Mouse (Mus musculus) embryonic facial prominence, embryonic 14.5 days (tissue): ENCODE results near the gene Wnt11. TPM values are rescaled to one million over a fixed set of nuclear protein-coding genes. Genes with fewer than 3 reads are reported as not detected.
A peak's percentile ranks its signal among the peaks of the same experiment; 100 is the strongest.

Experiments
- ATAC-seq: fragments of 200-750 bp; cut with Nextera tagmentation; 2 replicates; pipeline ENCODE4 v1.8.0; 2017; ENCODE audit warnings: low read depth, moderate number of reproducible peaks, moderate TSS enrichment
- DNase-seq: peaks from one replicate; pipeline ENCODE4 v3.0.0-alpha.2; 2015; ENCODE audit warnings: low spot score
- H3K27ac ChIP-seq: fragments of 300-500 bp; sonication (generic); replicated peaks from 2 replicates; pipeline ENCODE4 v1.5.1; 2014; ENCODE audit warnings: low read depth, mild to moderate bottlenecking, low read length, moderate library complexity
- H3K27me3 ChIP-seq: fragments of 300-500 bp; sonication (generic); replicated peaks from 2 replicates; pipeline ENCODE4 v1.6.1; 2014; ENCODE audit warnings: low read length; ENCODE audit not compliant: control insufficient read depth, insufficient read depth
- H3K36me3 ChIP-seq: fragments of 300-500 bp; sonication (generic); 2 replicates; pipeline ENCODE4 v1.6.1; 2014; ENCODE audit warnings: low read length, mixed read lengths; ENCODE audit not compliant: control insufficient read depth, insufficient read depth
- H3K4me1 ChIP-seq: fragments of 300-500 bp; sonication (generic); 2 replicates; pipeline ENCODE4 v1.6.1; 2014; ENCODE audit warnings: antibody characterized with exemption, low read length; ENCODE audit not compliant: control insufficient read depth, insufficient read depth
- H3K4me2 ChIP-seq: fragments of 300-500 bp; sonication (generic); 2 replicates; pipeline ENCODE4 v1.6.1; 2014; ENCODE audit warnings: low read depth, mild to moderate bottlenecking, low read length, moderate library complexity, mixed read lengths
- H3K4me3 ChIP-seq: fragments of 300-500 bp; sonication (generic); 2 replicates; pipeline ENCODE4 v1.5.1; 2014; ENCODE audit warnings: low read depth, mild to moderate bottlenecking, low read length
- H3K9ac ChIP-seq: fragments of 300-500 bp; sonication (generic); 2 replicates; pipeline ENCODE4 v1.6.1; 2014; ENCODE audit warnings: low read depth, mild to moderate bottlenecking, low read length, moderate library complexity, mixed read lengths
- H3K9me3 ChIP-seq: fragments of 300-500 bp; sonication (generic); 2 replicates; pipeline ENCODE4 v1.6.1; 2016; ENCODE audit warnings: low read length; ENCODE audit not compliant: control insufficient read depth
- WGBS: fragments of 180-500 bp; shearing (Covaris S2); extraction: QIAGEN DNeasy Blood & Tissue Kit; methylation state at CpG from one replicate; pipeline ENCODE4 v1.1.7; 2014; 5-methylcytosine and 5-hydroxymethylcytosine counted together
- polyA plus RNA-seq: library from polyadenylated mRNA; unstranded; fragments of >200 nt; fragmentation: Nextera tagmentation; extraction: Ambion mirVana; gene quantifications from 2 replicates; pipeline ENCODE4 v1.2.1, GENCODE M21; 2014

Gene Wnt11
- polyA plus RNA-seq, 1 experiment from 2014 or later = 20.2 TPM

DNA sequence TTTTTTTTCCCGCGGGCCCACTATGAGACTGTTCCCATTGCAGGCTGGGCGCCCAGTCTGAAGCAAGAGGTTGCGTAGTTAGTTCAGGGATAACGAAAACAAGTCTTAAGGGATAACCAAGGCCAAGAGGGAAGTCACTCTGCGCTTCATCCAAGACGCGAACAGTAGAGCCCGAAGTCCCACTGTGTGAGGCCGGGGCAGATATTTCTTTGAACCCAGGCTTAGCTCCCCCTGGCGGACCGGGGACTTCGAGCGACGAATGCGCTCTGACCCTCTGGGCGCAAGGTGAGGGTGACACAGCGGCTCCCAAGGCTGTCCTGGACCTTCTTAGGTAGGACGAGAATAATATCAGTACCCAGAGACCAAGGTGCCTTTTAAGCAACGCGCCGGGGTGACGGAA is 1.7 kb downstream of the Wnt11 start:
- Histone ChIP-seq H3K4me1 (peaks cover 24% of the 10 kb centered on the region), H3K4me3 (peak overlapping the region; percentile 64), H3K27ac (no peak overlapping the region; the same call in 1 of the 2 replicates), H3K9me3 (no peaks in the 10 kb centered on the region), H3K9ac (peak overlapping the region; percentile 72), H3K27me3 (peaks cover 71% of the 10 kb centered on the region), H3K36me3 (no peaks in the 10 kb centered on the region), H3K4me2 (peak overlapping the region; percentile 94)
- WGBS = 1% methylated on average over 23 of the region's 23 CpGs
- DNase-seq (peak; percentile 62), ATAC-seq (no peak)

DNA sequence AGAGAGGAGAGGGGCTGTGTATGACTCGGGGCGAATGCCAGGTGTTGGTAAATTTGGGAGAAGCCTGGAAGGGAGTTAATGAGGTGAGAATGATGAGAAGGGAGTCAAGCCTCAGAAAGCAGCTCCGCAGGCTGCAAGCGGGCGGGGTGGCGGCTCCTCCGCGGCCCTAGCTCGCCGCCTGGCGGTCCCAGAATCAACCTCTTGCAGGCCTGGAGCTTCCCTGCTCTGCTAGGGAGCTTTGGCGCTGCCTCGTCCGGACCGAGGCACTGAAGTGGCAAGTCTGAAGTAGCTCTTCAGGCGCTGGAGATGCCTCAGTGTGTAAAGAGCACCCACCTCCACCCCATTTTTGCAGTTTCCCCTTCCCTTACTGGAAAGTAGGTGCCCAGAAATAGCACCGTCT is 3.0 kb downstream of the Wnt11 start:
- H3K4me1 ChIP-seq = peaks cover 27% of the 10 kb centered on the region
- WGBS = 0% methylated on average over 11 of the region's 17 CpGs
- DNase-seq (peak; percentile 92), ATAC-seq (peak; percentile 84)
- no peak overlapping the region for H3K27ac ChIP-seq
- H3K9ac ChIP-seq = peak overlapping the region; percentile 37
- no peaks in the 10 kb centered on the region for H3K36me3 ChIP-seq
- H3K4me2 ChIP-seq = peak overlapping the region; percentile 94
- H3K27me3 ChIP-seq = peaks cover 68% of the 10 kb centered on the region
- H3K9me3 ChIP-seq = no peaks in the 10 kb centered on the region
- peak overlapping the region; percentile 64 for H3K4me3 ChIP-seq

DNA sequence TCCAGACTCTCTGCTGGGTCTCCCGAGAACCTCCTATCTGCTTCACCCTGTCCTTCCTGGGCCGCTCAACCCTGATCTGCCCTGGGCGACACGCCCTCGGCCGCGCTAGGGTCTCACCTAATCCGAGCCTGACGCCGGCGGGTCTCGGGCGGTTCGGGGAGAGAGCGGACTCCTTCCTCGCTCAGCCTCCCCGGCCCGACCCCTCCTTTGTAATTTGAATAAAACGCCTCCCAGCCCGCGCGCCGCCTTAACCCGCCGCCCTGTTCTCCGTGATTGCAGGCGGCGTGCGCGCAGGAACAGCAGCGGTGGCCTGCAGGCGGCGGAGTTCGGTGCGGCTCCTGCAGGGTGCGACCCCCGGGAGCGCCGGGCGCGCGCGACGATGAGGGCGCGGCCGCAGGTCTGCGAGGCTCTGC is 3.8 kb downstream of the Wnt11 start:
- H3K4me3 ChIP-seq = peak overlapping the region; percentile 64
- peak overlapping the region; percentile 67 for H3K9ac ChIP-seq
- peak; percentile 53 for ATAC-seq
- peak; percentile 86 for DNase-seq
- no peaks in the 10 kb centered on the region for H3K36me3 ChIP-seq
- peak overlapping the region; percentile 94 for H3K4me2 ChIP-seq
- peaks cover 35% of the 10 kb centered on the region for H3K4me1 ChIP-seq
- H3K27ac ChIP-seq = no peak overlapping the region
- H3K9me3 ChIP-seq = no peaks in the 10 kb centered on the region
- peaks cover 61% of the 10 kb centered on the region for H3K27me3 ChIP-seq
- WGBS = 1% methylated on average over 48 of the region's 48 CpGs

DNA sequence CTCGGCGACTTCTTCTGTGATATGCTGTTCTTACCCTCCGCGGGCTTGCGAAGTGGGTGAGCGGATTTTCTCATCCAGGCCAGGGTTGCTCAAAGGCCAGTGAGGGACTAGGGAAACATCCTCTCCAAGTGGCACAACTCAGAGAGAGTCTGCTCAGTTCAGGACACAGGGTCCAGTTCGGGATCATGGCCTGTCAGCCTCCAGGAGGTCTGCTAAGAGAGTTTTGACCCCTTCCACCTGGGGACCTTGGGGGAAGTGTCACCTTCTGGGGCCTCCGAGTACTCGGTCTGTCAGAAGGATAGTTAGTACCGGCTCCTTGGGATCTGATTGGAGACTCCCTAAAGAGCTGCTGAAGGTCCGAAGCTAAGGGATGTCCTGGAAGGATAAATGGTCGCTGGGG is 4.4 kb downstream of the Wnt11 start:
- Histone ChIP-seq H3K4me2 (peak overlapping the region; percentile 94), H3K9ac (peak overlapping the region; percentile 67), H3K9me3 (no peaks in the 10 kb centered on the region), H3K27me3 (peaks cover 55% of the 10 kb centered on the region), H3K4me1 (peaks cover 38% of the 10 kb centered on the region), H3K27ac (no peak overlapping the region), H3K36me3 (no peaks in the 10 kb centered on the region), H3K4me3 (peak overlapping the region; percentile 64)
- DNase-seq (no peak), ATAC-seq (no peak)
- WGBS = 6% methylated on average over 12 of the region's 12 CpGs

DNA sequence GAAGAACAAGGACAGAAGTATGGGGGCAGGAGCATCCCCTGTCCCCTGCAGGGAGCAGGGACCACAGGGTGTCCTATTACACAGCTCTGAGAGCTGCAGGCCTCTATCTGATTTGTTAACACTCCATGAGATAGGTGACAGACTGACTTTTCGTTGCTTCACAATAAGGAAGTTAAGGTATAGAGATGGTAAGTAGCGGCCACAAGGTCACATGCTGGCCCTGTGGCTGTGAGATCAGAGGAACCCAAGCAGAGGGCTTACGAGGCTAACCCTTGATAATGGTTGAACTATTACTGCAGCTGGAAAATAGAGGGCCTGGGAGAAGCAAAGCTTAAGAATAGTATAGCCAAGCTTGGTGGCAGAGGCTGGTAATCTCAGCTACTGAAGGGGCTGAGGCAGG is 5.9 kb downstream of the Wnt11 start:
- no peak for DNase-seq
- ATAC-seq = no peak
- no peak overlapping the region for H3K9ac ChIP-seq
- H3K27me3 ChIP-seq = peaks cover 42% of the 10 kb centered on the region
- H3K27ac ChIP-seq = no peak overlapping the region
- H3K9me3 ChIP-seq = no peaks in the 10 kb centered on the region
- 0 out of 2 replicates have a peak overlapping the region, but pooled peaks have one; percentile 94 for H3K4me2 ChIP-seq
- 46% methylated on average over 3 of the region's 3 CpGs for WGBS
- H3K4me1 ChIP-seq = peaks cover 32% of the 10 kb centered on the region
- no peaks in the 10 kb centered on the region for H3K36me3 ChIP-seq
- no peak overlapping the region for H3K4me3 ChIP-seq

DNA sequence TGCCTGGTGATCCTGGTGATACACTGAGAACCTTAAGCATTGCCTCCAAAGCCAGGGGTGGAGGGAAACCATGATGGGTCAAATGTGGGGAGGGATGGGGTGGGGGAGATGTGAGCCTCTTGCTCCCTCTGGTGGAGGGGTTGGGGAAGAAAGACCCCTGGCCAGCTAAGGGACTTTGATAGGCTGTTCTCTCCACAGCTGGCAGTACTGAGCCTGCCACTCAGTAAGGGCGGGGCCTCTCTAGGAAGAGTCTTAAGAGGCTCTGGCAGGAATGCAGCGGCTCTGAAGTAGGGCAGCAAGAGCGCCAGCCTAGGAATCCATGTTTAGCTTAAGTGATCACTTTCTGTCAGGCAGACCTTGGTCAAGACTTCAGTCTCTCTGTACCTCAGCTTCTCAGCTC is 6.9 kb downstream of the Wnt11 start:
- Histone ChIP-seq H3K27me3 (peaks cover 31% of the 10 kb centered on the region), H3K27ac (no peak overlapping the region), H3K4me2 (peak overlapping the region; percentile 3; the same call in 1 of the 2 replicates), H3K9ac (no peak overlapping the region), H3K36me3 (no peaks in the 10 kb centered on the region), H3K4me1 (peaks cover 28% of the 10 kb centered on the region), H3K9me3 (no peaks in the 10 kb centered on the region), H3K4me3 (no peak overlapping the region)
- ATAC-seq (no peak), DNase-seq (no peak)
- WGBS = 39% methylated on average over 3 of the region's 3 CpGs

DNA sequence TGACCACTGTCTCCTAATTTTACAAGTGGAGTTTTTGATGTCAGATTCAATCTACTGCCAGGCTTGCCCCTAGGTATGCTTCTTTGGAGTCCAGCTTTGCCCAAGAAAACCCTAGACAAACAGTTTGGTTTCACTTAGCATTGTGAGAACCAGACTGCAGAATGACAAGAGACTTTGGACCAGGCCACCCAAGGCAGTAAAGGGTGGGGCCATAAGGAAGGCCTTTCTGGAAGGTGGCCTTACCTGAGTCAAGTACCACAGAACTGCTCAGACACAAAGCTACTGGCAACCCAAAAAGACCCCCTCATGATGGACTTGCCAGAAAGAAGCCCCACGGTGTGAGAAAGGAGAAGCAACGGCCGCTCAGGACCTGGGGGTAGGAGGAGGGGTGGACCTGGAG is 8.1 kb downstream of the Wnt11 start:
- no peak overlapping the region for H3K4me3 ChIP-seq
- H3K4me1 ChIP-seq = peaks cover 28% of the 10 kb centered on the region
- H3K36me3 ChIP-seq = no peaks in the 10 kb centered on the region
- ATAC-seq (no peak), DNase-seq (no peak)
- WGBS = 68% methylated on average over 3 of the region's 3 CpGs
- no peak overlapping the region for H3K27ac ChIP-seq
- H3K9me3 ChIP-seq = no peaks in the 10 kb centered on the region
- H3K4me2 ChIP-seq = no peak overlapping the region
- H3K9ac ChIP-seq = no peak overlapping the region
- peaks cover 20% of the 10 kb centered on the region for H3K27me3 ChIP-seq

DNA sequence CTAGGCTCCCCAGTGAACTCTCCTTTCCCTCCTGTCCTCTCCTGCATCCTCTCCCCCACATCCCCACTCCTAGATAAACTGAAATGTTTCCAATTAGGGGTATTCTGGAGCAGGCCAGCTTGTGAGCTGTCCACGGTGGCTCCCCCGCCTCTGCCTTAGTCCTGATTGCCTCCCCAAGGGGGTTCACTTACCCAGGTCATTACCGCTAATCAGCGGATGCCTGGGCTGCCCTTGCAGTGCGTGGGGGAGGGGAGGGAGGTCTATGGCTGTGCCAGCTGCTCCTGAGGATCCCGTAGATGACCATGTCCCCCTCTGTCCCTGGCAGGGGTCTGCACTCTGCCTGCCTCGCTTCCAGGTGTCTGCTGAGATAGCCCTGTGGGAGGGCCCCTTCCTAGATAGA is 8.7 kb downstream of the Wnt11 start:
- peak; percentile 67 for DNase-seq
- Histone ChIP-seq H3K9ac (no peak overlapping the region), H3K27ac (no peak overlapping the region), H3K9me3 (no peaks in the 10 kb centered on the region), H3K4me2 (no peak overlapping the region), H3K4me1 (peaks cover 28% of the 10 kb centered on the region), H3K4me3 (no peak overlapping the region), H3K36me3 (no peaks in the 10 kb centered on the region), H3K27me3 (peaks cover 20% of the 10 kb centered on the region)
- WGBS = 13% methylated on average over 7 of the region's 7 CpGs
- no peak for ATAC-seq

DNA sequence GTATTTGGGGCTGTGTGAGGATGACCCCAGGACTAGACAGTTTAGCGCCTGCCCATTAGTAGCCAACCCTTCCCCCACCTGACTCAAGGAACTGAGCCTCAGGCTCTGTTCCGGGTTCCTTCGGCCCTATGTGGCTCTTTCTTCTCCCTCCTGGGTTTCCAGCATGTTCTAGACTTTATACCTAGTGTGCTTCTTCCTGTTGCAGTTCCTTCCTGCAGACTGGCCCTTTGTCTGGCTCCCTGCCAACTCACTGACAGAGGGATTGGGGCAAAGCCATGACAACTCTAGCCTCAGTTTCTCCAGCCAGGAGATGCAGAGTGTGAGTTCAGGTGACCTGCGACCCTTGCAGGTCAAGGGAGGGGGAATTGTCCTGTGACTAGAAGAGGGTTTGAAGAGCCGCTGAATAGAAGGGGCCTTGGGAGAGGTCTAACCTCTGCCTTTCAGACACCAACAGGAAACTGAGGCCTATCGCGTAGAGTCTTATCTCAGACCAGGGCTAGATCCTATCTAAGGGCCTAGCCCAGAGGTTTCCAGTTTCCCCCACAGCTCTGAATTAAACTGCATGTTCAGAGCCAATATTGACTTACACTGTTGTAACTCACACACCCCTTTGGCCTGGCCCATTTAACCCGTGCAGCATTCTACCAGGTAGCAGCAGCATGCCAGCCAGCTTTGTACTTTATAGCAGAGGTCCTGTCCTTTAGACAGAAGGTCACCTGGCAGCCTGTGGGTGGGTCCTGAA is 14.2 kb downstream of the Wnt11 start:
- Histone ChIP-seq H3K4me2 (no peak overlapping the region), H3K9ac (no peak overlapping the region), H3K4me1 (peaks cover 12% of the 10 kb centered on the region), H3K27me3 (no peaks in the 10 kb centered on the region), H3K27ac (no peak overlapping the region), H3K9me3 (no peaks in the 10 kb centered on the region), H3K4me3 (no peak overlapping the region), H3K36me3 (peaks cover 10% of the 10 kb centered on the region)
- DNase-seq (no peak), ATAC-seq (no peak)
- 82% methylated on average over 8 of the region's 8 CpGs for WGBS
